Mouse (Mus musculus): ENCODE measurements around the gene Necab3. TPM values are rescaled to one million over a fixed set of nuclear protein-coding genes. Genes with fewer than 3 reads are reported as not detected.

Necab3 gene
- polyA plus RNA-seq, 1 experiment from 2014 or later, result 1.4 TPM

GRCm38 (mm10) chr2:154595775-154596174 is 37.1 kb upstream of the Necab3 start:
- H3K4me2 ChIP-seq (ENCODE audit: low read length), result no peak overlapping the region
- no peaks in the 10 kb centered on the region for H3K36me3 ChIP-seq (ENCODE audit: control insufficient read depth, insufficient read depth, low read length)
- H3K9me3 ChIP-seq (ENCODE audit: control insufficient read depth, low read length), result 0 out of 2 replicates have a peak, but pooled peaks cover 6% of the 10 kb centered on the region
- H3K4me1 ChIP-seq (replicated peaks; ENCODE audit: control insufficient read depth, insufficient read depth, low read length), result no peaks in the 10 kb centered on the region
- no peak for ATAC-seq (replicated peaks; ENCODE audit: low FRiP score, low TSS enrichment, low read depth)
- no peak overlapping the region for H3K27ac ChIP-seq (ENCODE audit: low read depth)
- no peak for DNase-seq (ENCODE audit: low spot score)
- WGBS, result 86% methylated on average over 5 of the region's 5 CpGs
- no peak overlapping the region for H3K4me3 ChIP-seq (ENCODE audit: low read depth, low read length)
- no peak overlapping the region for H3K9ac ChIP-seq (ENCODE audit: low read length)
- H3K27me3 ChIP-seq (replicated peaks; ENCODE audit: control insufficient read depth, insufficient read depth, low read length), result no peaks in the 10 kb centered on the region

GRCm38 (mm10) chr2:154593025-154593424 is 34.3 kb upstream of the Necab3 start:
- WGBS, result 69% methylated on average over 3 of the region's 3 CpGs
- H3K27me3 ChIP-seq (replicated peaks; ENCODE audit: control insufficient read depth, insufficient read depth, low read length), result no peaks in the 10 kb centered on the region
- DNase-seq (ENCODE audit: low spot score), result no peak
- H3K4me2 ChIP-seq (ENCODE audit: low read length), result no peak overlapping the region
- no peak overlapping the region for H3K27ac ChIP-seq (ENCODE audit: low read depth)
- no peak overlapping the region for H3K4me3 ChIP-seq (ENCODE audit: low read depth, low read length)
- H3K36me3 ChIP-seq (ENCODE audit: control insufficient read depth, insufficient read depth, low read length), result no peaks in the 10 kb centered on the region
- H3K9me3 ChIP-seq (ENCODE audit: control insufficient read depth, low read length), result 0 out of 2 replicates have a peak, but pooled peaks cover 6% of the 10 kb centered on the region
- H3K4me1 ChIP-seq (replicated peaks; ENCODE audit: control insufficient read depth, insufficient read depth, low read length), result no peaks in the 10 kb centered on the region
- no peak overlapping the region for H3K9ac ChIP-seq (ENCODE audit: low read length)
- no peak for ATAC-seq (replicated peaks; ENCODE audit: low FRiP score, low TSS enrichment, low read depth)

- Histone ChIP-seq H3K4me3 (ENCODE audit: low read depth, low read length) (no peak overlapping the region), H3K9me3 (ENCODE audit: control insufficient read depth, low read length) (0 out of 2 replicates have a peak, but pooled peaks cover 6% of the 10 kb centered on the region), H3K27me3 (replicated peaks; ENCODE audit: control insufficient read depth, insufficient read depth, low read length) (no peaks in the 10 kb centered on the region), H3K4me1 (replicated peaks; ENCODE audit: control insufficient read depth, insufficient read depth, low read length) (no peaks in the 10 kb centered on the region), H3K9ac (ENCODE audit: low read length) (no peak overlapping the region), H3K27ac (ENCODE audit: low read depth) (no peak overlapping the region), H3K4me2 (ENCODE audit: low read length) (no peak overlapping the region), H3K36me3 (ENCODE audit: control insufficient read depth, insufficient read depth, low read length) (peaks cover 4% of the 10 kb centered on the region; the same call in 1 of the 2 replicates)
- WGBS, result 89% methylated on average over 3 of the region's 3 CpGs
- DNase-seq (ENCODE audit: low spot score), result no peak
- ATAC-seq (replicated peaks; ENCODE audit: low FRiP score, low TSS enrichment, low read depth), result no peak
Observed at GRCm38 (mm10) chr2:154591239-154591638, 32.5 kb upstream of the Necab3 start.

- H3K27me3 ChIP-seq (replicated peaks; ENCODE audit: control insufficient read depth, insufficient read depth, low read length), result no peaks in the 10 kb centered on the region
- no peak for ATAC-seq (replicated peaks; ENCODE audit: low FRiP score, low TSS enrichment, low read depth)
- no peak overlapping the region for H3K4me2 ChIP-seq (ENCODE audit: low read length)
- H3K4me3 ChIP-seq (ENCODE audit: low read depth, low read length), result no peak overlapping the region
- H3K27ac ChIP-seq (ENCODE audit: low read depth), result no peak overlapping the region
- 0 out of 2 replicates have a peak, but pooled peaks cover 6% of the 10 kb centered on the region for H3K9me3 ChIP-seq (ENCODE audit: control insufficient read depth, low read length)
- no peak overlapping the region for H3K9ac ChIP-seq (ENCODE audit: low read length)
- peaks cover 4% of the 10 kb centered on the region; the same call in 1 of the 2 replicates for H3K36me3 ChIP-seq (ENCODE audit: control insufficient read depth, insufficient read depth, low read length)
- 90% methylated on average over 4 of the region's 4 CpGs for WGBS
- no peaks in the 10 kb centered on the region for H3K4me1 ChIP-seq (replicated peaks; ENCODE audit: control insufficient read depth, insufficient read depth, low read length)
- no peak for DNase-seq (ENCODE audit: low spot score)
Observed at GRCm38 (mm10) chr2:154589051-154589450, 30.4 kb upstream of the Necab3 start.

DNA sequence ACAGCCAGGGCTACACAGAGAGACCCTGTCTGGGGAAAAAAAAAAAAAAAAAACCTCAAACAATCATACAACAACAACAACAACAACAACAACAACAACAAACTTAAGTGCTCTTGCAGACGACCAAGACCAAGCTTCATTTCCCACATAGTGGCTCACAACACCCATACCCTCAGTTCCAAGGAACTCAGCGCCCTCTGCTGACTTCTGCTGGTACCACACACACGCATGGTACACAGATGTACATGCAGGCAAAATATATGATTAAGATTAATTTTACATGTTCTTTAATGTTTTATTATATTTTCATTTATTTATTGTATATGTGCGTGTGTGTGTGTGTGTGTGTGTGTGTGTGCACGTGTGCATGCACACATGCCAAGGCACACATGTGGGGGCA is 27.7 kb upstream of the Necab3 start:
- ATAC-seq (replicated peaks; ENCODE audit: low FRiP score, low TSS enrichment, low read depth) (0 out of 2 replicates have a peak, but pooled peaks have one; percentile 41), DNase-seq (ENCODE audit: low spot score) (peak; percentile 71)
- 80% methylated on average over 5 of the region's 5 CpGs for WGBS

GRCm38 (mm10) chr2:154584931-154585601 is 26.4 kb upstream of the Necab3 start:
- DNase-seq (ENCODE audit: low spot score), result no peak
- Histone ChIP-seq H3K27ac (ENCODE audit: low read depth) (no peak overlapping the region), H3K4me1 (replicated peaks; ENCODE audit: control insufficient read depth, insufficient read depth, low read length) (no peaks in the 10 kb centered on the region), H3K27me3 (replicated peaks; ENCODE audit: control insufficient read depth, insufficient read depth, low read length) (no peaks in the 10 kb centered on the region), H3K36me3 (ENCODE audit: control insufficient read depth, insufficient read depth, low read length) (peaks cover 4% of the 10 kb centered on the region; the same call in 1 of the 2 replicates), H3K4me2 (ENCODE audit: low read length) (no peak overlapping the region), H3K9me3 (ENCODE audit: control insufficient read depth, low read length) (no peaks in the 10 kb centered on the region), H3K4me3 (ENCODE audit: low read depth, low read length) (no peak overlapping the region), H3K9ac (ENCODE audit: low read length) (no peak overlapping the region)
- ATAC-seq (replicated peaks; ENCODE audit: low FRiP score, low TSS enrichment, low read depth), result no peak
- 73% methylated on average over 17 of the region's 17 CpGs for WGBS

More for the DNA sequence above, 27.7 kb upstream of the Necab3 start:
- H3K27ac ChIP-seq (ENCODE audit: low read depth), result no peak overlapping the region
- peaks cover 4% of the 10 kb centered on the region; the same call in 1 of the 2 replicates for H3K36me3 ChIP-seq (ENCODE audit: control insufficient read depth, insufficient read depth, low read length)
- H3K9me3 ChIP-seq (ENCODE audit: control insufficient read depth, low read length), result no peaks in the 10 kb centered on the region
- no peak overlapping the region for H3K4me2 ChIP-seq (ENCODE audit: low read length)
- no peaks in the 10 kb centered on the region for H3K27me3 ChIP-seq (replicated peaks; ENCODE audit: control insufficient read depth, insufficient read depth, low read length)
- H3K4me1 ChIP-seq (replicated peaks; ENCODE audit: control insufficient read depth, insufficient read depth, low read length), result no peaks in the 10 kb centered on the region
- no peak overlapping the region for H3K4me3 ChIP-seq (ENCODE audit: low read depth, low read length)
- no peak overlapping the region for H3K9ac ChIP-seq (ENCODE audit: low read length)

GRCm38 (mm10) chr2:154583906-154584872 is 25.5 kb upstream of the Necab3 start:
- WGBS, result 62% methylated on average over 15 of the region's 15 CpGs
- Histone ChIP-seq H3K4me2 (ENCODE audit: low read length) (no peak overlapping the region), H3K9me3 (ENCODE audit: control insufficient read depth, low read length) (no peaks in the 10 kb centered on the region), H3K4me1 (replicated peaks; ENCODE audit: control insufficient read depth, insufficient read depth, low read length) (no peaks in the 10 kb centered on the region), H3K4me3 (ENCODE audit: low read depth, low read length) (no peak overlapping the region), H3K27me3 (replicated peaks; ENCODE audit: control insufficient read depth, insufficient read depth, low read length) (no peaks in the 10 kb centered on the region), H3K27ac (ENCODE audit: low read depth) (no peak overlapping the region), H3K9ac (ENCODE audit: low read length) (no peak overlapping the region), H3K36me3 (ENCODE audit: control insufficient read depth, insufficient read depth, low read length) (peaks cover 4% of the 10 kb centered on the region; the same call in 1 of the 2 replicates)
- ATAC-seq (replicated peaks; ENCODE audit: low FRiP score, low TSS enrichment, low read depth) (no peak; the same call in 1 of the 2 replicates), DNase-seq (ENCODE audit: low spot score) (no peak)

DNA sequence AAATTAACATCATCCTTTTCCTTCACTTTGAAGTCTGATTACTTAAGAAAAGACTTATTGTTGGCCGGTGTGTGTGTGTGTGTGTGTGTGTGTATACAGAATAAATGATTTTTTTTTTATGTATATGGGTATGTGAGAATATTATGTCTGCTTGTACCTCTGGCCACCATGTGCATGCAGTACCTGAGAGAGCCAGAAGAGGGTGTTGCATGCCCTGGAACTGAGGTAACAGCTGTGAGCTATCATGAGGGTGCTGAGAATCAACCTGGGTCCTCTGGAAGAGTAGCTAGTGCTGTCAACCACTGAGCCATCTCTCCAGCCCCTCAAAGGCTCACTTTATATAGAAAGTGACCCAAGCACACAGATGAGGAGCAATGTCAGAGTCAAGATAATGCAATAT is 22.7 kb upstream of the Necab3 start:
- H3K36me3 ChIP-seq (ENCODE audit: control insufficient read depth, insufficient read depth, low read length), result no peaks in the 10 kb centered on the region
- no peaks in the 10 kb centered on the region for H3K27me3 ChIP-seq (replicated peaks; ENCODE audit: control insufficient read depth, insufficient read depth, low read length)
- no peak overlapping the region for H3K9ac ChIP-seq (ENCODE audit: low read length)
- ATAC-seq (replicated peaks; ENCODE audit: low FRiP score, low TSS enrichment, low read depth) (no peak), DNase-seq (ENCODE audit: low spot score) (no peak)
- WGBS, result 96% methylated on average over 1 of the region's 1 CpGs
- H3K4me2 ChIP-seq (ENCODE audit: low read length), result no peak overlapping the region
- H3K27ac ChIP-seq (ENCODE audit: low read depth), result no peak overlapping the region
- no peaks in the 10 kb centered on the region for H3K9me3 ChIP-seq (ENCODE audit: control insufficient read depth, low read length)
- H3K4me3 ChIP-seq (ENCODE audit: low read depth, low read length), result no peak overlapping the region
- no peaks in the 10 kb centered on the region for H3K4me1 ChIP-seq (replicated peaks; ENCODE audit: control insufficient read depth, insufficient read depth, low read length)

All from intestine, embryonic 14.5 days (tissue).